Comparison of ENCODE assay signal across 31 mouse cellular contexts in genomic region chr2:141173167-141173566, GRCm38 (mm10).
DNase-seq lines count a peak whose midpoint lies in the region; ATAC-seq and TF ChIP-seq lines count a peak whose summit lies in the region.
"Had no signal": no experiment of that assay in that cellular context is flagged by ENCODE, and none has a peak within 500 bp of the region (broad histone marks: within the 10 kb centered on the region; RNA-seq: fewer than 3 reads in every experiment).

No protein-coding gene starts in this region.

- intact Hi-C loops in left cerebral cortex, adult 2 months (cut with DNase I) = no loop called here

- H3K27me3 ChIP-seq in kidney, embryonic 15.5 days = no peaks in the 10 kb centered on the region
- H3K27me3 ChIP-seq in embryonic facial prominence, embryonic 14.5 days (replicated peaks; ENCODE audit: control insufficient read depth, insufficient read depth, low read length) = no peaks in the 10 kb centered on the region
- H3K27me3 ChIP-seq in limb, embryonic 14.5 days (ENCODE audit: control insufficient read depth, insufficient read depth, low read length) = no peaks in the 10 kb centered on the region
- H3K27me3 ChIP-seq: embryonic facial prominence, embryonic 13.5 days; hindbrain, embryonic 13.5 days; limb, embryonic 15.5 days; liver, embryonic 13.5 days; midbrain, embryonic 15.5 days; neural tube, embryonic 15.5 days had no signal

- H3K4me3 ChIP-seq in kidney, embryonic 15.5 days (replicated peaks) = no peak overlapping the region
- H3K4me3 ChIP-seq in embryonic facial prominence, embryonic 14.5 days (ENCODE audit: low read depth, low read length) = no peak overlapping the region
- H3K4me3 ChIP-seq in limb, embryonic 14.5 days (replicated peaks; ENCODE audit: low read length) = no peak overlapping the region
- H3K4me3 ChIP-seq in left cerebral cortex, adult 2 months = no peak overlapping the region
- H3K4me3 ChIP-seq: embryonic facial prominence, embryonic 13.5 days; hindbrain, embryonic 13.5 days; limb, embryonic 15.5 days; liver, embryonic 13.5 days; midbrain, embryonic 15.5 days; neural tube, embryonic 15.5 days had no signal

- no peak for TF ChIP-seq CTCF in left cerebral cortex, adult 2 months (IDR thresholded peaks at IDR 0.05)

- ATAC-seq in kidney, embryonic 15.5 days (replicated peaks; ENCODE audit: low FRiP score) = peak; percentile 33; the same call in 1 of the 2 replicates
- ATAC-seq in embryonic facial prominence, embryonic 14.5 days (ENCODE audit: low read depth) = peak; percentile 77
- peak; percentile 77 for ATAC-seq in limb, embryonic 14.5 days (ENCODE audit: low FRiP score, low read depth)
- ATAC-seq in cerebellum, adult (ENCODE audit: insufficient number of reproducible peaks, low FRiP score, low TSS enrichment) = no peak
- ATAC-seq: CD4-positive, CD25-positive, alpha-beta regulatory T cell, adult 4 months; forebrain, embryonic 14.5 days; intestine, postnatal 0 days; lung, postnatal 0 days; midbrain, embryonic 15.5 days had no signal

- no peaks in the 10 kb centered on the region for H3K36me3 ChIP-seq in kidney, embryonic 15.5 days
- H3K36me3 ChIP-seq in embryonic facial prominence, embryonic 14.5 days (ENCODE audit: control insufficient read depth, insufficient read depth, low read length) = no peaks in the 10 kb centered on the region
- H3K36me3 ChIP-seq in limb, embryonic 14.5 days (ENCODE audit: control insufficient read depth, insufficient read depth, low read length) = no peaks in the 10 kb centered on the region
- H3K36me3 ChIP-seq: embryonic facial prominence, embryonic 13.5 days; hindbrain, embryonic 13.5 days; limb, embryonic 15.5 days; liver, embryonic 13.5 days; midbrain, embryonic 15.5 days; neural tube, embryonic 15.5 days had no signal

- H3K27ac ChIP-seq in kidney, embryonic 15.5 days = no peak overlapping the region
- no peak overlapping the region for H3K27ac ChIP-seq in embryonic facial prominence, embryonic 14.5 days (replicated peaks; ENCODE audit: low read depth, low read length)
- H3K27ac ChIP-seq in limb, embryonic 14.5 days (replicated peaks; ENCODE audit: low read depth, low read length) = no peak overlapping the region
- no peak overlapping the region for H3K27ac ChIP-seq in left cerebral cortex, adult 2 months
- H3K27ac ChIP-seq: embryonic facial prominence, embryonic 13.5 days; hindbrain, embryonic 13.5 days; limb, embryonic 15.5 days; liver, embryonic 13.5 days; midbrain, embryonic 15.5 days; neural tube, embryonic 15.5 days had no signal

- no peak overlapping the region for H3K9ac ChIP-seq in kidney, embryonic 15.5 days
- H3K9ac ChIP-seq in embryonic facial prominence, embryonic 14.5 days (ENCODE audit: low read depth, low read length) = no peak overlapping the region
- H3K9ac ChIP-seq in limb, embryonic 14.5 days (ENCODE audit: low read depth, low read length, severe bottlenecking) = no peak overlapping the region
- H3K9ac ChIP-seq: embryonic facial prominence, embryonic 13.5 days; hindbrain, embryonic 13.5 days; limb, embryonic 15.5 days; liver, embryonic 13.5 days; midbrain, embryonic 15.5 days; neural tube, embryonic 15.5 days had no signal

- no peak overlapping the region for H3K4me2 ChIP-seq in kidney, embryonic 15.5 days
- H3K4me2 ChIP-seq in embryonic facial prominence, embryonic 14.5 days (ENCODE audit: low read depth, low read length) = no peak overlapping the region
- no peak overlapping the region for H3K4me2 ChIP-seq in limb, embryonic 14.5 days (replicated peaks; ENCODE audit: low read depth, low read length, severe bottlenecking)
- H3K4me2 ChIP-seq: embryonic facial prominence, embryonic 13.5 days; heart, embryonic 11.5 days; hindbrain, embryonic 13.5 days; limb, embryonic 15.5 days; liver, embryonic 13.5 days; midbrain, embryonic 15.5 days; neural tube, embryonic 15.5 days had no signal

- WGBS in kidney, embryonic 15.5 days = 42% methylated on average over 1 of the region's 1 CpGs
- WGBS in embryonic facial prominence, embryonic 14.5 days = 41% methylated on average over 1 of the region's 1 CpGs
- 45% methylated on average over 1 of the region's 1 CpGs for WGBS in limb, embryonic 14.5 days

- TF ChIP-seq POLR2A in limb, embryonic 14.5 days (IDR thresholded peaks at IDR 0.05; ENCODE audit: borderline replicate concordance, extremely low read depth, insufficient read depth, insufficient read length) = no peak

- peaks cover 3% of the 10 kb centered on the region; the same call in 1 of the 2 replicates for H3K4me1 ChIP-seq in kidney, embryonic 15.5 days
- peaks cover 8% of the 10 kb centered on the region; the same call in 1 of the 2 replicates for H3K4me1 ChIP-seq in embryonic facial prominence, embryonic 14.5 days (ENCODE audit: control insufficient read depth, insufficient read depth, low read length)
- no peaks in the 10 kb centered on the region for H3K4me1 ChIP-seq in limb, embryonic 14.5 days (ENCODE audit: control insufficient read depth, insufficient read depth, low read length)
- H3K4me1 ChIP-seq: hindbrain, embryonic 13.5 days; limb, embryonic 15.5 days; liver, embryonic 13.5 days; midbrain, embryonic 15.5 days; neural tube, embryonic 15.5 days had no signal

- no peaks in the 10 kb centered on the region for H3K9me3 ChIP-seq in kidney, embryonic 15.5 days (replicated peaks)
- H3K9me3 ChIP-seq in embryonic facial prominence, embryonic 14.5 days (ENCODE audit: control insufficient read depth, low read length) = no peaks in the 10 kb centered on the region
- H3K9me3 ChIP-seq in limb, embryonic 14.5 days (ENCODE audit: control insufficient read depth, low read length) = no peaks in the 10 kb centered on the region
- H3K9me3 ChIP-seq: embryonic facial prominence, embryonic 13.5 days; hindbrain, embryonic 13.5 days; limb, embryonic 15.5 days; liver, embryonic 13.5 days; midbrain, embryonic 15.5 days; neural tube, embryonic 15.5 days had no signal

- no peak for DNase-seq in kidney, adult 9 months
- peak; percentile 62 for DNase-seq in embryo, embryonic 10.5 days (ENCODE audit: low spot score)
- DNase-seq in embryonic facial prominence, embryonic 14.5 days (ENCODE audit: low spot score) = peak; percentile 80
- DNase-seq in limb, embryonic 14.5 days (ENCODE audit: low spot score) = no peak
- no peak for DNase-seq in ovary, postnatal 36 days (ENCODE audit: low spot score)
- no peak for DNase-seq in left cerebral cortex, adult 2 months (ENCODE audit: extremely low spot score in 1 of 2, low spot score in 2 of 2)
- DNase-seq: adrenal gland, postnatal 36 days; cerebellum, adult 2 months; cerebellum, postnatal 25 days; gastrocnemius, postnatal 25 days; heart, adult 11 months; heart, postnatal 4 days; kidney, postnatal 14 days; layer of hippocampus, adult 9-11 months; liver, embryonic 13.5 days; lung, adult 18-20 months; lung, postnatal 4 days; spleen, adult 18-20 months; thymus, postnatal 25 days had no signal

Comparison
In these comparisons a context has a peak if more than half of its experiments do, and no peak if none do; other contexts are left out.
1. DNase-seq: peak in embryo, embryonic 10.5 days (single experiment) and embryonic facial prominence, embryonic 14.5 days (single experiment); none in kidney, adult 9 months (single experiment), limb, embryonic 14.5 days (single experiment), ovary, postnatal 36 days (single experiment) and left cerebral cortex, adult 2 months (0 of 2).